Mouse (Mus musculus): ENCODE data around the gene Papss1. TPM values are rescaled to one million over a fixed set of nuclear protein-coding genes. Genes with fewer than 3 reads are reported as not detected.

The Papss1 gene
- polyA plus RNA-seq, 1 experiment from 2014 or later, result 87.1 TPM

Other genes with a start within 250 kb of the Papss1 start
- gene Sgms2, start 73.4 kb upstream of the Papss1 start, polyA plus RNA-seq (2016; fragmentation: Nextera tagmentation; extraction: Ambion mirVana), result 0.93 and 1.4 TPM in 2 replicates

Data from midbrain, embryonic 12.5 days (tissue).